Comparison of ENCODE assay signal across 10 mouse cellular contexts in the genomic region with DNA sequence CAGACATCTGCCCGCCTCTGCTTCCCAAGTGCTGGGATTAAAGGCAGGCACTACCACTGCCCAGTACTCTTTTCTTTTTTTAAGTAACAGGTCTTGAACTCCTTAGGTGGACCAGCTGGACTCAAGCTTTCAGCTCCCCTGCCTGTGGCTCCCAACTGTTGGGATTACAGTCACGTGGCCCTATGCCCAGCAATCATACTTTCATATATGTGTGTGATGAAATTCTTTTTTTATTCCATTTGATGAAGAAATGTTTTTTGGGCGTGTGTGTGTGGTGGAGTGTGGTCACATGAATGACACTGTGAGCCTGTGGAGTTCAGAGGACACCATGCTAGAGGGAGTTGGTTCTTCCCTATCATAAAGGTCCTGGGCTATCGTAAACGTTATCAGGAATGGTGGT. TPM values are rescaled to one million over a fixed set of nuclear protein-coding genes. Genes with fewer than 3 reads are reported as not detected.
A peak's percentile ranks its signal among the peaks of the same experiment; 100 is the strongest.
DNase-seq lines count a peak whose midpoint lies in the region; ATAC-seq and TF ChIP-seq lines count a peak whose summit lies in the region.
"Had no signal": no experiment of that assay in that cellular context is flagged by ENCODE, and none has a peak within 500 bp of the region (broad histone marks: within the 10 kb centered on the region; RNA-seq: fewer than 3 reads in every experiment).

No protein-coding gene starts in this region.

- H3ac ChIP-seq in C2C12 (ENCODE audit: control insufficient read depth, insufficient read length, low read depth), result no peak overlapping the region

- no peaks in the 10 kb centered on the region for H3K9me3 ChIP-seq in forebrain, embryonic 15.5 days

- peaks cover 19% of the 10 kb centered on the region for H3K4me1 ChIP-seq in forebrain, embryonic 15.5 days

- peak; percentile 86 for DNase-seq in heart, adult 11 months
- no peak for DNase-seq in heart, postnatal 36 days
- no peak for DNase-seq in layer of hippocampus, postnatal 14 days (ENCODE audit: low spot score in 2 of 2)
- no peak for DNase-seq in c-Kit-positive CD71-positive TER-119-positive erythroid progenitor cells, embryonic 14.5 days (ENCODE audit: low spot score)
- DNase-seq in left cerebral cortex, postnatal 14 days (ENCODE audit: low spot score in 2 of 2), result no peak
- DNase-seq: gastrocnemius, postnatal 14 days; layer of hippocampus, adult 9-11 months had no signal

- H3K4me3 ChIP-seq in C2C12 (ENCODE audit: insufficient read depth, poor library complexity, severe bottlenecking), result no peak overlapping the region
- H3K4me3 ChIP-seq in forebrain, embryonic 15.5 days, result no peak overlapping the region
- H3K4me3 ChIP-seq in macrophage (ENCODE audit: inconsistent target), result peak overlapping the region; percentile 74

- peaks cover 65% of the 10 kb centered on the region for H3K79me3 ChIP-seq in C2C12 (ENCODE audit: low read depth)

- H3K9ac ChIP-seq in forebrain, embryonic 15.5 days (replicated peaks), result 0 out of 2 replicates have a peak overlapping the region, but pooled peaks have one; percentile 72

- no peaks in the 10 kb centered on the region for H3K27me3 ChIP-seq in C2C12 (ENCODE audit: control insufficient read depth, insufficient read depth, insufficient read length)
- H3K27me3 ChIP-seq in forebrain, embryonic 15.5 days, result no peaks in the 10 kb centered on the region

- no peak for ATAC-seq in forebrain, embryonic 15.5 days (replicated peaks)

- TF ChIP-seq CTCF in C2C12 (IDR thresholded peaks at IDR 0.05; ENCODE audit: control insufficient read depth, insufficient read depth, insufficient read length), result no peak

- H3K27ac ChIP-seq in forebrain, embryonic 15.5 days (replicated peaks), result no peak overlapping the region
- peak overlapping the region; percentile 65 for H3K27ac ChIP-seq in macrophage

- peaks cover 27% of the 10 kb centered on the region for H3K36me3 ChIP-seq in C2C12 (ENCODE audit: control insufficient read depth, insufficient read depth)
- 0 out of 2 replicates have a peak, but pooled peaks cover 5% of the 10 kb centered on the region for H3K36me3 ChIP-seq in forebrain, embryonic 15.5 days
- H3K36me3 ChIP-seq in macrophage (ENCODE audit: inconsistent target), result no peaks in the 10 kb centered on the region

- 94% methylated on average over 5 of the region's 5 CpGs for WGBS in forebrain, embryonic 15.5 days
- WGBS in macrophage (ENCODE audit: missing documents), result 52% methylated on average over 5 of the region's 5 CpGs

- H3K79me2 ChIP-seq in C2C12 (ENCODE audit: control insufficient read depth, insufficient read depth) (peaks cover 69% of the 10 kb centered on the region), macrophage (ENCODE audit: inconsistent target) (peaks cover 65% of the 10 kb centered on the region)

- intact Hi-C loops in heart, postnatal 36 days (cut with DNase I), result no loop called here
- intact Hi-C loops in left cerebral cortex, postnatal 14 days (cut with DNase I), result no loop called here

- H3K4me2 ChIP-seq in forebrain, embryonic 15.5 days (replicated peaks), result no peak overlapping the region; the same call in 1 of the 2 replicates

TF ChIP-seq in C2C12, 6 proteins besides CTCF, POLR2A, EP300 and RAD21:
- TF ChIP-seq FOSL1 (IDR thresholded peaks at IDR 0.05; ENCODE audit: insufficient read depth, low read length, poor library complexity, severe bottlenecking), result no peak
- no peak for TF ChIP-seq MYOG (IDR thresholded peaks at IDR 0.05; ENCODE audit: control insufficient read depth, extremely low read depth, insufficient read length)
- TF ChIP-seq MAX (IDR thresholded peaks at IDR 0.05), result no peak
- TF ChIP-seq USF1 (IDR thresholded peaks at IDR 0.05; ENCODE audit: low read depth), result peak; percentile 33

RNA-seq across cellular contexts. Expression of a gene that starts 1.8 kb away (rescaled TPM):
- total RNA-seq in heart, postnatal 36 days (2021), result 10 to 100 TPM; 20.8 to 23.5 TPM
- polyA plus RNA-seq in C2C12 (2012; fragmentation: generic; extraction: Trizol) (16.8 TPM), macrophage (2018) (15.3 to 23.7 TPM (median 17.0 TPM) in 3 replicates)
- 54.7 and 59.0 TPM in 2 replicates for polyA plus RNA-seq in forebrain, embryonic 15.5 days (2015; fragmentation: Nextera tagmentation; extraction: Ambion mirVana)
- total RNA-seq in macrophage (2018; cell fraction: chromatin; rRNA removed), result 100 to 1,000 TPM in 5 of 26 experiments, 10 to 100 TPM in 21; 14.6 to 150 (median 64.0) TPM
- total RNA-seq in macrophage (2018; cell fraction: cytosol; rRNA removed), result 10 to 100 TPM in 24 of 26 experiments, 1 to 10 TPM in 2; 9.0 to 45.8 (median 21.5) TPM
- total RNA-seq in macrophage (2018; cell fraction: nucleus; rRNA removed), result 100 to 1,000 TPM in 1 of 26 experiments, 10 to 100 TPM in 25; 12.1 to 113 (median 58.2) TPM
- total RNA-seq in layer of hippocampus, postnatal 14 days (2021), result 10 to 100 TPM; 39.4 to 41.9 TPM
- total RNA-seq in left cerebral cortex, postnatal 14 days (2021), result 10 to 100 TPM; 45.8 to 48.0 TPM

RNA-seq across cellular contexts. Expression of a gene that starts 14.1 kb away (rescaled TPM):
- total RNA-seq in heart, postnatal 36 days (2021), result 10 to 100 TPM; 60.7 to 65.0 TPM
- 19.2 TPM for polyA plus RNA-seq in C2C12 (2012; fragmentation: generic; extraction: Trizol)
- 138 and 142 TPM in 2 replicates for polyA plus RNA-seq in forebrain, embryonic 15.5 days (2015; fragmentation: Nextera tagmentation; extraction: Ambion mirVana)
- 1,000 to 10,000 TPM in 14 of 26 experiments, 100 to 1,000 TPM in 12; 286 to 2,059 (median 1,214) TPM for total RNA-seq in macrophage (2018; cell fraction: chromatin; rRNA removed)
- 100 to 1,000 TPM; 129 to 462 (median 246) TPM for total RNA-seq in macrophage (2018; cell fraction: cytosol; rRNA removed)
- total RNA-seq in macrophage (2018; cell fraction: nucleus; rRNA removed), result 1,000 to 10,000 TPM in 9 of 26 experiments, 100 to 1,000 TPM in 17; 314 to 1,459 (median 713) TPM
- 97.3 to 304 TPM (median 148 TPM) in 3 replicates for polyA plus RNA-seq in macrophage (2018)
- 10 to 100 TPM; 81.9 to 84.2 TPM for total RNA-seq in layer of hippocampus, postnatal 14 days (2021)
- 10 to 100 TPM; 90.1 to 95.7 TPM for total RNA-seq in left cerebral cortex, postnatal 14 days (2021)

RNA-seq across cellular contexts. Expression of a gene that starts 52.2 kb away (rescaled TPM):
- total RNA-seq in heart, postnatal 36 days (2021), result 10 to 100 TPM; 11.9 to 12.4 TPM
- polyA plus RNA-seq in C2C12 (2012; fragmentation: generic; extraction: Trizol) (0.54 TPM), macrophage (2018) (0.81 to 1.9 TPM (median 1.5 TPM) in 3 replicates)
- 1.0 and 2.2 TPM in 2 replicates for polyA plus RNA-seq in forebrain, embryonic 15.5 days (2015; fragmentation: Nextera tagmentation; extraction: Ambion mirVana)
- 10 to 100 TPM in 3 of 26 experiments, 1 to 10 TPM in 21, under 1 TPM in 1, not detected in 1; 0.80 to 12.3 (median 4.8) TPM for total RNA-seq in macrophage (2018; cell fraction: chromatin; rRNA removed)
- total RNA-seq in macrophage (2018; cell fraction: cytosol; rRNA removed), result 1 to 10 TPM; 1.4 to 4.0 (median 2.6) TPM
- 10 to 100 TPM in 2 of 26 experiments, 1 to 10 TPM in 23, under 1 TPM in 1; 0.58 to 13.2 (median 3.3) TPM for total RNA-seq in macrophage (2018; cell fraction: nucleus; rRNA removed)
- total RNA-seq in layer of hippocampus, postnatal 14 days (2021), result 10 to 100 TPM in 1 of 2 experiments, 1 to 10 TPM in 1; 5.7 to 11.3 TPM
- total RNA-seq in left cerebral cortex, postnatal 14 days (2021), result 1 to 10 TPM; 5.7 to 6.8 TPM

RNA-seq across cellular contexts. Expression of a gene that starts 52.8 kb away (rescaled TPM):
- total RNA-seq in heart, postnatal 36 days (2021), result 10 to 100 TPM; 71.5 to 78.6 TPM
- polyA plus RNA-seq in C2C12 (2012; fragmentation: generic; extraction: Trizol) (109 TPM), macrophage (2018) (327 to 388 TPM (median 342 TPM) in 3 replicates)
- 137 and 144 TPM in 2 replicates for polyA plus RNA-seq in forebrain, embryonic 15.5 days (2015; fragmentation: Nextera tagmentation; extraction: Ambion mirVana)
- 100 to 1,000 TPM in 3 of 26 experiments, 10 to 100 TPM in 21, 1 to 10 TPM in 2; 9.4 to 168 (median 42.3) TPM for total RNA-seq in macrophage (2018; cell fraction: chromatin; rRNA removed)
- 100 to 1,000 TPM; 237 to 408 (median 331) TPM for total RNA-seq in macrophage (2018; cell fraction: cytosol; rRNA removed)
- total RNA-seq in macrophage (2018; cell fraction: nucleus; rRNA removed), result 100 to 1,000 TPM in 24 of 26 experiments, 10 to 100 TPM in 2; 61.1 to 379 (median 212) TPM
- 100 to 1,000 TPM; 152 to 155 TPM for total RNA-seq in layer of hippocampus, postnatal 14 days (2021)
- total RNA-seq in left cerebral cortex, postnatal 14 days (2021), result 100 to 1,000 TPM; 152 to 170 TPM
